ENCODE assay signal across 22 mouse cellular contexts in the genomic region with DNA sequence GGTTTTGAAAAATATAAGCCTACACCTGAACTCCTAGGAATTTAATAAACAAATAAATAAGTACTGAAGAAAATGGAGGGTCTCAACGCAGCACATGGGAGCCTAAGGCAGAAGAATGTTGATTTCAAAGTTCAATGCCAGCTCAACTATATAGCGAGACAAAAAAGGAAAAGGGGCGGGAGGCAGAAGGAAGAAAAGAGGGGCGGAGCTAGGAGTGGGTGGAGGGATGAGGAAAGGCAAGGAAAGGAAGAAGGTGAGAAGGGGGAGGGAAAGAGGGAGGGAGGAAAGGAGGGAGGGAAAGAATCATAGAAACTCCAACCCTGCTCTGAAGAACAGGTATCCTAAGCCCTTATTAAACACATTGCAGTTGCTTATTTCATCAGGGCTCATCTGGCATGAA.
DNase-seq lines count a peak whose midpoint lies in the region; ATAC-seq lines count a peak whose summit lies in the region.
"Had no signal": no experiment of that assay in that cellular context is flagged by ENCODE, and none has a peak within 500 bp of the region (broad histone marks: within the 10 kb centered on the region; RNA-seq: fewer than 3 reads in every experiment).

No protein-coding gene starts in this region.

- H3K9me3 ChIP-seq in liver, embryonic 13.5 days (replicated peaks): no peaks in the 10 kb centered on the region
- H3K9me3 ChIP-seq: kidney, embryonic 15.5 days; limb, embryonic 12.5 days had no signal

- peak; percentile 14 for DNase-seq in spleen, adult 12 weeks (ENCODE audit: low spot score)
- no peak for DNase-seq in spleen, postnatal 10 days (ENCODE audit: low spot score in 2 of 2)
- DNase-seq in liver, embryonic 13.5 days: peak; percentile 65
- DNase-seq in yolk sac, embryonic 10.5 days (ENCODE audit: low spot score): peak; percentile 28
- DNase-seq in gastrocnemius, postnatal 10 days: no peak
- DNase-seq in retina, embryonic 14.5 days (ENCODE audit: low spot score): no peak
- no peak for DNase-seq in left cerebral cortex, adult 9 months (ENCODE audit: low spot score in 2 of 2)
- DNase-seq: cerebellum, postnatal 10 days; gastrocnemius, postnatal 25 days; heart, postnatal 14 days; kidney, postnatal 4 days; layer of hippocampus, adult 9-11 months; lung, embryonic 14.5 days; lung, postnatal 36 days; retina, postnatal 1 day; right cerebral cortex, postnatal 4 days; thymus, adult 2 months had no signal

- H3K36me3 ChIP-seq in liver, embryonic 13.5 days: no peaks in the 10 kb centered on the region

- WGBS in liver, embryonic 13.5 days (ENCODE audit: insufficient replicate concordance): 55% methylated on average over 4 of the region's 4 CpGs

- peak; percentile 62 for ATAC-seq in erythroid progenitor cell, adult 5-6 weeks (replicated peaks; ENCODE audit: low FRiP score, poor library complexity, severe bottlenecking)
- ATAC-seq in liver, embryonic 13.5 days (ENCODE audit: low read depth): 0 out of 2 replicates have a peak, but pooled peaks have one; percentile 21
- ATAC-seq: midbrain, embryonic 16.5 days had no signal

- peaks cover 68% of the 10 kb centered on the region for H3K4me1 ChIP-seq in liver, embryonic 13.5 days (replicated peaks)
- H3K4me1 ChIP-seq: kidney, embryonic 15.5 days; limb, embryonic 12.5 days had no signal

- H3K4me3 ChIP-seq in liver, embryonic 13.5 days (replicated peaks): no peak overlapping the region
- H3K4me3 ChIP-seq: kidney, embryonic 15.5 days; limb, embryonic 12.5 days had no signal

- peak overlapping the region; percentile 75; the same call in 1 of the 2 replicates for H3K9ac ChIP-seq in liver, embryonic 13.5 days
- H3K9ac ChIP-seq: hindbrain, embryonic 14.5 days; kidney, embryonic 15.5 days; limb, embryonic 12.5 days; lung, embryonic 14.5 days had no signal

- H3K27me3 ChIP-seq in liver, embryonic 13.5 days: no peaks in the 10 kb centered on the region
- H3K27me3 ChIP-seq: kidney, embryonic 15.5 days; limb, embryonic 12.5 days had no signal

- H3K27ac ChIP-seq in liver, embryonic 13.5 days: peak overlapping the region; percentile 98
- H3K27ac ChIP-seq: hindbrain, embryonic 14.5 days; kidney, embryonic 15.5 days; limb, embryonic 12.5 days had no signal

- peak overlapping the region; percentile 13; the same call in 1 of the 2 replicates for H3K4me2 ChIP-seq in liver, embryonic 13.5 days
- H3K4me2 ChIP-seq: hindbrain, embryonic 14.5 days; kidney, embryonic 15.5 days; limb, embryonic 12.5 days; lung, embryonic 14.5 days had no signal

Comparison
In these comparisons a context has a peak if more than half of its experiments do, and no peak if none do; other contexts are left out.
1. DNase-seq: peak in spleen, adult 12 weeks (single experiment), liver, embryonic 13.5 days (single experiment) and yolk sac, embryonic 10.5 days (single experiment); none in spleen, postnatal 10 days (0 of 2), gastrocnemius, postnatal 10 days (single experiment), retina, embryonic 14.5 days (single experiment) and left cerebral cortex, adult 9 months (0 of 2).